Mouse (Mus musculus) embryonic facial prominence, embryonic 14.5 days (tissue): ENCODE measurements around the gene Ogfod3. TPM values are rescaled to one million over a fixed set of nuclear protein-coding genes. Genes with fewer than 3 reads are reported as not detected.

Experiments used
- ATAC-seq: fragments of 200-750 bp; cut with Nextera tagmentation; 2 replicates; pipeline ENCODE4 v1.8.0; 2017; ENCODE audit warnings: low read depth, moderate number of reproducible peaks, moderate TSS enrichment
- DNase-seq: peaks from one replicate; pipeline ENCODE4 v3.0.0-alpha.2; 2015; ENCODE audit warnings: low spot score
- H3K27ac ChIP-seq: fragments of 300-500 bp; sonication (generic); replicated peaks from 2 replicates; pipeline ENCODE4 v1.5.1; 2014; ENCODE audit warnings: low read depth, mild to moderate bottlenecking, low read length, moderate library complexity
- H3K27me3 ChIP-seq: fragments of 300-500 bp; sonication (generic); replicated peaks from 2 replicates; pipeline ENCODE4 v1.6.1; 2014; ENCODE audit warnings: low read length; ENCODE audit not compliant: control insufficient read depth, insufficient read depth
- H3K36me3 ChIP-seq: fragments of 300-500 bp; sonication (generic); 2 replicates; pipeline ENCODE4 v1.6.1; 2014; ENCODE audit warnings: low read length, mixed read lengths; ENCODE audit not compliant: control insufficient read depth, insufficient read depth
- H3K4me1 ChIP-seq: fragments of 300-500 bp; sonication (generic); 2 replicates; pipeline ENCODE4 v1.6.1; 2014; ENCODE audit warnings: antibody characterized with exemption, low read length; ENCODE audit not compliant: control insufficient read depth, insufficient read depth
- H3K4me2 ChIP-seq: fragments of 300-500 bp; sonication (generic); 2 replicates; pipeline ENCODE4 v1.6.1; 2014; ENCODE audit warnings: low read depth, mild to moderate bottlenecking, low read length, moderate library complexity, mixed read lengths
- H3K4me3 ChIP-seq: fragments of 300-500 bp; sonication (generic); 2 replicates; pipeline ENCODE4 v1.5.1; 2014; ENCODE audit warnings: low read depth, mild to moderate bottlenecking, low read length
- H3K9ac ChIP-seq: fragments of 300-500 bp; sonication (generic); 2 replicates; pipeline ENCODE4 v1.6.1; 2014; ENCODE audit warnings: low read depth, mild to moderate bottlenecking, low read length, moderate library complexity, mixed read lengths
- H3K9me3 ChIP-seq: fragments of 300-500 bp; sonication (generic); 2 replicates; pipeline ENCODE4 v1.6.1; 2016; ENCODE audit warnings: low read length; ENCODE audit not compliant: control insufficient read depth
- WGBS: fragments of 180-500 bp; shearing (Covaris S2); extraction: QIAGEN DNeasy Blood & Tissue Kit; methylation state at CpG from one replicate; pipeline ENCODE4 v1.1.7; 2014; 5-methylcytosine and 5-hydroxymethylcytosine counted together
- polyA plus RNA-seq: library from polyadenylated mRNA; unstranded; fragments of >200 nt; fragmentation: Nextera tagmentation; extraction: Ambion mirVana; gene quantifications from 2 replicates; pipeline ENCODE4 v1.2.1, GENCODE M21; 2014

Gene Ogfod3
- polyA plus RNA-seq, 1 experiment from 2014 or later: 25.4 TPM

GRCm38 (mm10) chr11:121148193-121148592 is 56.3 kb downstream of the Ogfod3 start:
- WGBS: 78% methylated on average over 3 of the region's 3 CpGs
- no peak overlapping the region for H3K9ac ChIP-seq
- no peak overlapping the region for H3K27ac ChIP-seq
- ATAC-seq (no peak), DNase-seq (no peak)
- no peaks in the 10 kb centered on the region for H3K27me3 ChIP-seq
- H3K4me3 ChIP-seq: no peak overlapping the region
- no peaks in the 10 kb centered on the region for H3K9me3 ChIP-seq
- no peaks in the 10 kb centered on the region for H3K36me3 ChIP-seq
- no peak overlapping the region for H3K4me2 ChIP-seq
- H3K4me1 ChIP-seq: no peaks in the 10 kb centered on the region

- Histone ChIP-seq H3K4me1 (no peaks in the 10 kb centered on the region), H3K27me3 (no peaks in the 10 kb centered on the region), H3K36me3 (no peaks in the 10 kb centered on the region), H3K9me3 (no peaks in the 10 kb centered on the region), H3K27ac (no peak within 1 kb of the TSS), H3K4me3 (no peak within 1 kb of the TSS), H3K4me2 (no peak within 1 kb of the TSS), H3K9ac (no peak within 1 kb of the TSS)
- WGBS: 89% methylated on average over 22 of the region's 22 CpGs
- ATAC-seq: no peak
- DNase-seq: no peak
Measured at GRCm38 (mm10) chr11:121145865-121146264, 58.6 kb downstream of the Ogfod3 start, which contains the start of gene Tex19.1. Gene Tex19.1 (plus strand): TSS chr11:121146143.

GRCm38 (mm10) chr11:121143325-121144015 is 61.0 kb downstream of the Ogfod3 start:
- no peak overlapping the region for H3K9ac ChIP-seq
- no peak overlapping the region for H3K4me2 ChIP-seq
- 77% methylated on average over 9 of the region's 9 CpGs for WGBS
- peak; percentile 73 for DNase-seq
- no peak overlapping the region for H3K4me3 ChIP-seq
- ATAC-seq: peak; percentile 74; the same call in 1 of the 2 replicates
- H3K36me3 ChIP-seq: no peaks in the 10 kb centered on the region
- H3K27ac ChIP-seq: no peak overlapping the region
- H3K4me1 ChIP-seq: no peaks in the 10 kb centered on the region
- no peaks in the 10 kb centered on the region for H3K9me3 ChIP-seq
- no peaks in the 10 kb centered on the region for H3K27me3 ChIP-seq

- no peak overlapping the region for H3K4me3 ChIP-seq
- H3K36me3 ChIP-seq: no peaks in the 10 kb centered on the region
- no peaks in the 10 kb centered on the region for H3K27me3 ChIP-seq
- no peak overlapping the region for H3K9ac ChIP-seq
- no peak overlapping the region for H3K27ac ChIP-seq
- H3K9me3 ChIP-seq: no peaks in the 10 kb centered on the region
- no peaks in the 10 kb centered on the region for H3K4me1 ChIP-seq
- ATAC-seq: no peak
- H3K4me2 ChIP-seq: no peak overlapping the region
- 47% methylated on average over 6 of the region's 6 CpGs for WGBS
- no peak for DNase-seq
Measured at GRCm38 (mm10) chr11:121138732-121139131, 65.8 kb downstream of the Ogfod3 start.

- Histone ChIP-seq H3K9ac (no peak overlapping the region), H3K4me3 (no peak overlapping the region), H3K4me2 (no peak overlapping the region), H3K9me3 (no peaks in the 10 kb centered on the region), H3K27ac (no peak overlapping the region), H3K4me1 (no peaks in the 10 kb centered on the region), H3K27me3 (no peaks in the 10 kb centered on the region), H3K36me3 (no peaks in the 10 kb centered on the region)
- WGBS: 82% methylated on average over 5 of the region's 5 CpGs
- DNase-seq (no peak), ATAC-seq (no peak)
Measured at GRCm38 (mm10) chr11:121137682-121138081, 66.8 kb downstream of the Ogfod3 start.

GRCm38 (mm10) chr11:121134600-121134999 is 69.9 kb downstream of the Ogfod3 start:
- Histone ChIP-seq H3K4me1 (no peaks in the 10 kb centered on the region), H3K27me3 (no peaks in the 10 kb centered on the region), H3K9me3 (no peaks in the 10 kb centered on the region), H3K4me2 (no peak overlapping the region), H3K9ac (no peak overlapping the region), H3K27ac (no peak overlapping the region), H3K36me3 (no peaks in the 10 kb centered on the region), H3K4me3 (no peak overlapping the region)
- ATAC-seq (no peak), DNase-seq (no peak)
- 48% methylated on average over 1 of the region's 1 CpGs for WGBS

- ATAC-seq: no peak
- no peak for DNase-seq
- 37% methylated on average over 1 of the region's 1 CpGs for WGBS
- no peak overlapping the region for H3K27ac ChIP-seq
- H3K9me3 ChIP-seq: no peaks in the 10 kb centered on the region
- H3K4me3 ChIP-seq: no peak overlapping the region
- H3K9ac ChIP-seq: no peak overlapping the region
- H3K27me3 ChIP-seq: no peaks in the 10 kb centered on the region
- no peaks in the 10 kb centered on the region for H3K36me3 ChIP-seq
- no peaks in the 10 kb centered on the region for H3K4me1 ChIP-seq
- no peak overlapping the region for H3K4me2 ChIP-seq
Measured at GRCm38 (mm10) chr11:121129616-121130015, 74.9 kb downstream of the Ogfod3 start.

Other genes starting within 250 kb of the Ogfod3 start
- gene Csnk1d, start 213.4 kb downstream of the Ogfod3 start, polyA plus RNA-seq: 59.6 and 65.2 TPM in 2 replicates
- 0.93 and 1.1 TPM in 2 replicates for gene Cd7, start 165.3 kb downstream of the Ogfod3 start, polyA plus RNA-seq
- gene Sectm1b, start 141.1 kb downstream of the Ogfod3 start, polyA plus RNA-seq: 0.34 and 0.72 TPM in 2 replicates
- gene Sectm1a, start 123.5 kb downstream of the Ogfod3 start, polyA plus RNA-seq: 0.22 and 0.80 TPM in 2 replicates
- not detected in 2 replicates for gene Tex19.2, start 86.0 kb downstream of the Ogfod3 start, polyA plus RNA-seq
- gene Tex19.1, start 58.6 kb downstream of the Ogfod3 start, polyA plus RNA-seq: not detected in 2 replicates
- 1.2 and 1.6 TPM in 2 replicates for gene Uts2r, start 44.4 kb downstream of the Ogfod3 start, polyA plus RNA-seq
- gene Hexdc, start 278 bp downstream of the Ogfod3 start, polyA plus RNA-seq: 7.3 and 9.0 TPM in 2 replicates
- 40.0 and 42.3 TPM in 2 replicates for gene Cybc1, start 24.6 kb upstream of the Ogfod3 start, polyA plus RNA-seq
- gene Narf, start 32.5 kb upstream of the Ogfod3 start, polyA plus RNA-seq: 42.1 and 43.8 TPM in 2 replicates
- gene Foxk2, start 55.3 kb upstream of the Ogfod3 start, polyA plus RNA-seq: 9.9 and 10.2 TPM in 2 replicates
- 108 and 111 TPM in 2 replicates for gene Wdr45b, start 149.7 kb upstream of the Ogfod3 start, polyA plus RNA-seq
- 34.7 and 43.7 TPM in 2 replicates for gene Rab40b, start 183.5 kb upstream of the Ogfod3 start, polyA plus RNA-seq
- 5.4 and 6.6 TPM in 2 replicates for gene Fn3krp, start 216.7 kb upstream of the Ogfod3 start, polyA plus RNA-seq
- 2.4 and 3.7 TPM in 2 replicates for gene Fn3k, start 230.2 kb upstream of the Ogfod3 start, polyA plus RNA-seq
- 38.8 and 40.3 TPM in 2 replicates for gene Tbcd, start 247.2 kb upstream of the Ogfod3 start, polyA plus RNA-seq